Mouse (Mus musculus) bone marrow macrophage, adult 2 months (primary cell): ENCODE results near the gene Arpc2. TPM values are rescaled to one million over a fixed set of nuclear protein-coding genes. Genes with fewer than 3 reads are reported as not detected.
A peak's percentile ranks its signal among the peaks of the same experiment; 100 is the strongest.

Experiments
- H3K27ac ChIP-seq: 2 replicates; pipeline ENCODE4 v1.5.1; 2012; ENCODE audit warnings: low read depth, low read length; ENCODE audit not compliant: insufficient read depth
- H3K4me1 ChIP-seq: 2 replicates; pipeline ENCODE4 v1.6.1; 2012; ENCODE audit warnings: low read length; ENCODE audit not compliant: control insufficient read depth, insufficient read depth
- H3K4me3 ChIP-seq: 2 replicates; pipeline ENCODE4 v1.5.1; 2012; ENCODE audit warnings: mild to moderate bottlenecking, low read length, moderate library complexity; ENCODE audit not compliant: insufficient read depth
- CTCF ChIP-seq: IDR thresholded peaks from 2 replicates; pipeline ENCODE4 v1.5.1; 2012; ENCODE audit warnings: low read depth, mild to moderate bottlenecking, low read length, moderate library complexity
- POLR2A ChIP-seq: IDR thresholded peaks from 2 replicates; pipeline ENCODE4 v1.6.1; 2012; ENCODE audit warnings: mild to moderate bottlenecking, low read depth, low read length, borderline replicate concordance
- polyA plus RNA-seq: library from polyadenylated mRNA; stranded (reverse); fragments of >200 nt; gene quantifications from 2 replicates; pipeline ENCODE4 v1.2.4, GENCODE M21; 2012; ENCODE audit not compliant: missing spikeins, insufficient read depth, insufficient read length

The Arpc2 gene
- polyA plus RNA-seq, 1 experiment, result 973 TPM

DNA sequence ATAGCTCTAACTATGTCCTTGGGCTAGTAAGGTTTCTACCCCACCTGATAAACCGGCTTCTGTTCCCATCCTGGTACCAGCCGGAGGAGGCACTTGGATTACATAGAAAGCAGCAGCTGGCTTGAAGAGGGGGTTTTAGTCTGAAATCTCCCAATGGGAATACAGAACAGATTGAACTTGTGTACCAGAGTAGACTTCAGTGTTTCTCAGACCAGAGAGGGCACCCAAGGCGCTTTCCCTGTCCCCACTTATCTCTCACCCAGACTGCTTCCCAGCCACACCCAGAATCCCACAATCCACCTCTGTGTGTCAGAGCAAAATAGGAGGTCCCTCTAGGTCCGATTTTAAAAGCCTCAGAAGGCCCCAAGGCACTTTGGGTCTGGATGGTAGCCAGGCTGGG, 52.4 kb downstream of the Arpc2 start:
- peaks cover 12% of the 10 kb centered on the region for H3K4me1 ChIP-seq
- TF ChIP-seq POLR2A (no peak), CTCF (no peak)
- no peak overlapping the region for H3K27ac ChIP-seq
- no peak overlapping the region for H3K4me3 ChIP-seq

- Histone ChIP-seq H3K27ac (peak overlapping the region; percentile 33), H3K4me1 (peaks cover 20% of the 10 kb centered on the region), H3K4me3 (no peak overlapping the region)
- TF ChIP-seq CTCF, result no peak
- no peak for TF ChIP-seq POLR2A
These were observed 53.4 kb downstream of the Arpc2 start for GRCm38 (mm10) chr1:74289248-74289647.

- TF ChIP-seq POLR2A, result no peak
- no peak for TF ChIP-seq CTCF
- Histone ChIP-seq H3K4me1 (peaks cover 24% of the 10 kb centered on the region), H3K27ac (peak overlapping the region; percentile 41), H3K4me3 (no peak overlapping the region)
These were observed 53.9 kb downstream of the Arpc2 start for GRCm38 (mm10) chr1:74289740-74290139.

DNA sequence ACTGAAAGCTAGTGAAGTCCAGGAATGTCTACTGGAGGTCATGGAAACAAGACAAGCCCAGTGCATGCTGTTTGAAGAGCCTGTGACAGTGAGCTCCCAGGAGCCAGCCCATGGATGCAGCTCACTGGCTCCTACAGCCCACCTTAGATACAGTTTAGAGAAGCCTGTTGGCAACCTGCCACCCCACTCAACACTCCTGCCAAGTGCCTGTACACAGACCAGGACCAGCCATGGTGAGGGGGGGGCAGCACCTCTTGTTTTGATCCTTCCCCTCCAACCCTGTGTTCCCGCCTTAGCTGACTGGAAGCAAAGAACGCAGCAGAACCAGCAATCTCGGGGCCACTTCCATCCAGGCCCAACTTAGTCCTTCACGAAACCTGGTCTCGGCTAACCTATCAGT, 54.3 kb downstream of the Arpc2 start:
- H3K4me1 ChIP-seq, result peaks cover 28% of the 10 kb centered on the region
- H3K4me3 ChIP-seq, result no peak overlapping the region
- no peak for TF ChIP-seq CTCF
- no peak for TF ChIP-seq POLR2A
- peak overlapping the region; percentile 41 for H3K27ac ChIP-seq

- TF ChIP-seq POLR2A (no peak), CTCF (no peak)
These were observed 56.6 kb downstream of the Arpc2 start for GRCm38 (mm10) chr1:74292331-74293020.

DNA sequence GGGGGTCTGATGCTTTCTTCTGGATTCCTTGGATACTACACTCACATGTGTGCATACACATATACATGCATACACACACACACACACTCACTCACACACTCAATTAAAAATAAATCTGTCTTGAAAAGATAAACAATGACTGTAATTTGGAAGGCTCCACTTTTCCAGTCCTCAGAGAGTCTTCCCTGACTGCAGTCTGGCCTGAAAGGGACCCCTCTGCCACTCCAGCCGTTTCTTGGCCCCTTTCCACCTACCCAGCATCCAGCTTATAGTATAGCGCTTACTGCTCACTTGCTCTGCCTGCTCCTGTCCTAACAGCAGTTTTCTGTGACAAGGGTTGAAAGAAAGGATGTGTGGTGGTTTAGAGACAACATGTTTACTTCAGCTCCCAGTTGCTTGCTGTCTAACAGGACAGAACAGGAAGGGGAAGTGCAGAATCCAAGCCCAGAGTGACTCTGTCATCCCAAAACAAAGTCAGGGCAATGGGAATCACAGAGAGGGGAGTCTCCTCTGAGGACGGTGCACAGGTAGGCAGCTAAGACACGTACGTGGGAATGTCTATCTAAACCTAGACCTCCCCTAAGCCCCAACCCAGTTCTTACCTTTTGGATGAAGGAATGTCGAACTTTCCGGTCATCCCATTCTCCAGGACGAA, 57.5 kb downstream of the Arpc2 start:
- TF ChIP-seq CTCF (no peak), POLR2A (no peak)
- H3K4me1 ChIP-seq, result peaks cover 57% of the 10 kb centered on the region
- H3K27ac ChIP-seq, result peak overlapping the region; percentile 21; the same call in 1 of the 2 replicates

More at GRCm38 (mm10) chr1:74292331-74293020, 56.6 kb downstream of the Arpc2 start:
- Histone ChIP-seq H3K4me3 (no peak overlapping the region), H3K27ac (no peak overlapping the region), H3K4me1 (peaks cover 47% of the 10 kb centered on the region)

GRCm38 (mm10) chr1:74294090-74294643, 58.3 kb downstream of the Arpc2 start:
- TF ChIP-seq CTCF (no peak), POLR2A (no peak)
- Histone ChIP-seq H3K27ac (no peak overlapping the region), H3K4me1 (peaks cover 64% of the 10 kb centered on the region), H3K4me3 (no peak overlapping the region)

More for the DNA sequence above, 57.5 kb downstream of the Arpc2 start:
- H3K4me3 ChIP-seq, result no peak overlapping the region

DNA sequence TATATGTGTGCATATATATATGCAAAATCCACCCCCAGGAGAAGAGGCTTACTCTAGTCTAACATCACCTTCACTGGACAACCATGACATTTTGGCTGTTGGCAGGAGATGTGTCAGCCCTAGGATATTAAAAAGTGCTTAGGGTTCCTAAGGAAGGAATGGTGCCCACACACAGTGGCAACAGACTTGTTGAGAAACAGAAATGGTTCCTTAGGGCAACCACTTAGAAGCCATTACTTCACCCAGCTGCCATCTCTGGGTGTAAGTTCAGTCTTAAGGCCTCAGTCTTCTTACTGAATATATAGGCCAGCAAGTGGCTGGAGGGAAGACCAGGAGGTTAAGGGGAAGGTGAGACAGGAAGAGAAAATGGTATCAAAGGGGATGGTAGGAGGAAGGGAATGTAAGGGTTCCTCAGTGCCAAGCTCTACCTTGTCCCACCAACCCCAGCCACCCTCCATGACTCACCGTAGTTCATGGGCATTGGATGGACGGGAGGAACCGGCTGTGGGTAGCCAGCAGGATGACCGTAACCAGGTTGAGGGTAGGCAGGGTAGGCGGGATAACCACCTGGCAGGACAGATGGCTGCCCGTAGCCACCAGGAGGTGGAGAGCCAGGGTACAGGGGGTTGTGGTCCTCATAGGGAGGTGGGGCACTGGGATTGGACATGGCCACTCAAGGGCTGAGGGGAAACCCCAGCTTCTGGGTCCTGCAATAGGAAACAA, 59.0 kb downstream of the Arpc2 start:
- no peak for TF ChIP-seq CTCF
- TF ChIP-seq POLR2A, result no peak
- Histone ChIP-seq H3K4me1 (peaks cover 65% of the 10 kb centered on the region), H3K27ac (peak overlapping the region; percentile 88), H3K4me3 (no peak overlapping the region)

- peaks cover 66% of the 10 kb centered on the region for H3K4me1 ChIP-seq
- H3K27ac ChIP-seq, result peak overlapping the region; percentile 88
- H3K4me3 ChIP-seq, result peak overlapping the region; percentile 25
These were observed 59.7 kb downstream of the Arpc2 start for GRCm38 (mm10) chr1:74295456-74296171.

More at GRCm38 (mm10) chr1:74295456-74296171, 59.7 kb downstream of the Arpc2 start:
- no peak for TF ChIP-seq POLR2A
- no peak for TF ChIP-seq CTCF
